In the genomic region with DNA sequence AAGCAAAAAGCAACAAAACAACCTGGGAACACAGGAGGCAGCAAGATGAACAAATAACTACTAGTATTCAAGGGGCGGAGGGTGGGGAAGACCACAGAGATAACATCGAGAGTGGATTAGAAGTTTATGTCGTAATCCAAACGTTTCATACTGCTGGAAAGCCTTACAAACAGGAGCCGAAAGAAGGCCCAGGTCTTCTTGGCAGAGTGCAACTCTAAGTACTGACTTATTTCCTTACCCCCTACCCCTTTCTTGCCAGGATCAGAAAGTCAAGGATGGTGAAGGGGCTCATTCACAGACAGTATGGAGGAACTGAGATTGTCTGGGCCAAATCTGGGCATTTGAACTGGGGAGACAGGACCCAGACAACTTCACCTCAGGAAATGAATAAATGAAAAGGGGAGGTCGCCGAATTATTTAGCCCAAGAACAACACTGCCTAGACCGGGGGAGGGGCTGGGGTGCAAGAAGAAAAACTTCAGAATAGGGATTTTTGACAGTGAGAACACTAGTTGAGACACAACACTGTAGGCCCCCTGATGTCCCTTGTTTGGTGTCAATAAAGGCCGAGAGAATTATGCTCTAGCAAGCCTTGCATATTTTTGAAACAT, we compare ENCODE assay signal across 8 mouse cellular contexts. TPM values are rescaled to one million over a fixed set of nuclear protein-coding genes. Genes with fewer than 3 reads are reported as not detected.
DNase-seq lines count a peak whose midpoint lies in the region; ATAC-seq and TF ChIP-seq lines count a peak whose summit lies in the region.

No protein-coding gene starts in this region.

- ATAC-seq in kidney, embryonic 15.5 days (replicated peaks; ENCODE audit: low FRiP score) = 0 out of 2 replicates have a peak, but pooled peaks have one; percentile 0
- ATAC-seq in embryonic facial prominence, embryonic 13.5 days (ENCODE audit: insufficient number of reproducible peaks, insufficient read depth, low FRiP score, low TSS enrichment, low read depth) = no peak
- no peak for ATAC-seq in intestine, postnatal 0 days
- no peak for ATAC-seq in neural tube, embryonic 12.5 days (ENCODE audit: low FRiP score, low read depth)

- peaks cover 8% of the 10 kb centered on the region for H3K27me3 ChIP-seq in kidney, embryonic 15.5 days
- H3K27me3 ChIP-seq in embryonic facial prominence, embryonic 13.5 days = no peaks in the 10 kb centered on the region; the same call in 1 of the 2 replicates
- no peaks in the 10 kb centered on the region for H3K27me3 ChIP-seq in intestine, postnatal 0 days (replicated peaks; ENCODE audit: control insufficient read depth, insufficient read depth, low read length)
- no peaks in the 10 kb centered on the region for H3K27me3 ChIP-seq in neural tube, embryonic 12.5 days (replicated peaks)

- H3K4me3 ChIP-seq in kidney, embryonic 15.5 days (replicated peaks) = peak overlapping the region; percentile 81
- H3K4me3 ChIP-seq in embryonic facial prominence, embryonic 13.5 days = peak overlapping the region; percentile 74
- peak overlapping the region; percentile 67 for H3K4me3 ChIP-seq in intestine, postnatal 0 days (ENCODE audit: low read depth, low read length)
- H3K4me3 ChIP-seq in neural tube, embryonic 12.5 days = peak overlapping the region; percentile 72

- peak overlapping the region; percentile 80; the same call in 1 of the 2 replicates for H3K9ac ChIP-seq in kidney, embryonic 15.5 days
- H3K9ac ChIP-seq in embryonic facial prominence, embryonic 13.5 days = peak overlapping the region; percentile 87
- H3K9ac ChIP-seq in intestine, postnatal 0 days (ENCODE audit: low read depth, low read length) = peak overlapping the region; percentile 89; the same call in 1 of the 2 replicates
- H3K9ac ChIP-seq in neural tube, embryonic 12.5 days = no peak overlapping the region

- TF ChIP-seq CTCF in intestine, postnatal 0 days (IDR thresholded peaks at IDR 0.05; ENCODE audit: low read depth) = no peak

- H3K4me2 ChIP-seq in kidney, embryonic 15.5 days = peak overlapping the region; percentile 91
- peak overlapping the region; percentile 78 for H3K4me2 ChIP-seq in embryonic facial prominence, embryonic 13.5 days
- H3K4me2 ChIP-seq in intestine, postnatal 0 days (replicated peaks; ENCODE audit: low read depth) = peak overlapping the region; percentile 91
- peak overlapping the region; percentile 97 for H3K4me2 ChIP-seq in neural tube, embryonic 12.5 days (replicated peaks)

- 49% methylated on average over 9 of the region's 9 CpGs for WGBS in kidney, embryonic 15.5 days
- WGBS in embryonic facial prominence, embryonic 13.5 days = 47% methylated on average over 9 of the region's 9 CpGs
- 42% methylated on average over 9 of the region's 9 CpGs for WGBS in intestine, postnatal 0 days
- WGBS in neural tube, embryonic 12.5 days = 43% methylated on average over 9 of the region's 9 CpGs

- H3K4me1 ChIP-seq in kidney, embryonic 15.5 days = peaks cover 66% of the 10 kb centered on the region
- H3K4me1 ChIP-seq in embryonic facial prominence, embryonic 13.5 days = peaks cover 25% of the 10 kb centered on the region
- peaks cover 7% of the 10 kb centered on the region; the same call in 1 of the 2 replicates for H3K4me1 ChIP-seq in intestine, postnatal 0 days (replicated peaks; ENCODE audit: control insufficient read depth, insufficient read depth, low read length)
- H3K4me1 ChIP-seq in neural tube, embryonic 12.5 days = peaks cover 24% of the 10 kb centered on the region

- peak overlapping the region; percentile 93 for H3K27ac ChIP-seq in kidney, embryonic 15.5 days
- peak overlapping the region; percentile 96 for H3K27ac ChIP-seq in embryonic facial prominence, embryonic 13.5 days
- no peak overlapping the region; the same call in 1 of the 2 replicates for H3K27ac ChIP-seq in intestine, postnatal 0 days (ENCODE audit: low read depth, low read length)
- H3K27ac ChIP-seq in neural tube, embryonic 12.5 days = no peak overlapping the region

- no peaks in the 10 kb centered on the region for H3K36me3 ChIP-seq in kidney, embryonic 15.5 days
- H3K36me3 ChIP-seq in embryonic facial prominence, embryonic 13.5 days = no peaks in the 10 kb centered on the region
- no peaks in the 10 kb centered on the region for H3K36me3 ChIP-seq in intestine, postnatal 0 days (ENCODE audit: control insufficient read depth, insufficient read depth)
- H3K36me3 ChIP-seq in neural tube, embryonic 12.5 days = no peaks in the 10 kb centered on the region

- H3K9me3 ChIP-seq in kidney, embryonic 15.5 days (replicated peaks) = no peaks in the 10 kb centered on the region
- H3K9me3 ChIP-seq in embryonic facial prominence, embryonic 13.5 days = no peaks in the 10 kb centered on the region
- no peaks in the 10 kb centered on the region for H3K9me3 ChIP-seq in intestine, postnatal 0 days (ENCODE audit: control insufficient read depth)
- no peaks in the 10 kb centered on the region for H3K9me3 ChIP-seq in neural tube, embryonic 12.5 days

- intact Hi-C loops in left cerebral cortex, postnatal 36 days (cut with DNase I) = no loop called here

- DNase-seq in kidney, postnatal 10 days = no peak
- no peak for DNase-seq in left cerebral cortex, postnatal 36 days (ENCODE audit: low spot score in 2 of 2)
- no peak for DNase-seq in cerebellum, adult 8-10 months
- DNase-seq in right cerebral cortex, postnatal 25 days = no peak

RNA-seq across cellular contexts. Expression of a gene that starts 0.7 kb away (rescaled TPM):
- 9.3 and 9.5 TPM in 2 replicates for polyA plus RNA-seq in kidney, embryonic 15.5 days (2015; fragmentation: Nextera tagmentation; extraction: Ambion mirVana)
- 9.1 and 9.6 TPM in 2 replicates for polyA plus RNA-seq in embryonic facial prominence, embryonic 13.5 days (2015; fragmentation: Nextera tagmentation; extraction: Ambion mirVana)
- polyA plus RNA-seq in intestine, postnatal 0 days (2015; fragmentation: Nextera tagmentation; extraction: Ambion mirVana) = 4.9 and 5.4 TPM in 2 replicates
- polyA plus RNA-seq in neural tube, embryonic 12.5 days (2016; fragmentation: Nextera tagmentation; extraction: Ambion mirVana) = 5.3 and 5.4 TPM in 2 replicates
- total RNA-seq in left cerebral cortex, postnatal 36 days (2021) = 10 to 100 TPM; 24.7 to 29.6 TPM

RNA-seq across cellular contexts. Expression of a gene that starts 12.1 kb away (rescaled TPM):
- polyA plus RNA-seq in kidney, embryonic 15.5 days (2015; fragmentation: Nextera tagmentation; extraction: Ambion mirVana) = 56.0 and 65.7 TPM in 2 replicates
- 66.9 and 71.1 TPM in 2 replicates for polyA plus RNA-seq in embryonic facial prominence, embryonic 13.5 days (2015; fragmentation: Nextera tagmentation; extraction: Ambion mirVana)
- polyA plus RNA-seq in intestine, postnatal 0 days (2015; fragmentation: Nextera tagmentation; extraction: Ambion mirVana) = 13.5 and 15.6 TPM in 2 replicates
- polyA plus RNA-seq in neural tube, embryonic 12.5 days (2016; fragmentation: Nextera tagmentation; extraction: Ambion mirVana) = 106 and 112 TPM in 2 replicates
- 100 to 1,000 TPM; 100 to 103 TPM for total RNA-seq in left cerebral cortex, postnatal 36 days (2021)

Comparison
In these comparisons a context has a peak if more than half of its experiments do, and no peak if none do; other contexts are left out.
1. H3K27ac ChIP-seq: peak in kidney, embryonic 15.5 days (single experiment) and embryonic facial prominence, embryonic 13.5 days (single experiment); none in intestine, postnatal 0 days (single experiment) and neural tube, embryonic 12.5 days (single experiment).
2. Peak in every context shown above with its lines, with median percentiles within 50 percentile points of each other: H3K4me2 ChIP-seq and H3K4me3 ChIP-seq.